Mouse (Mus musculus) heart, embryonic 15.5 days (tissue): ENCODE data around the gene Dpp7. TPM values are rescaled to one million over a fixed set of nuclear protein-coding genes. Genes with fewer than 3 reads are reported as not detected.

Experiments
- ATAC-seq: fragments of 200-750 bp; cut with Nextera tagmentation; replicated peaks from 2 replicates; pipeline ENCODE4 v1.8.0; 2017; ENCODE audit warnings: low read depth, moderate TSS enrichment; ENCODE audit not compliant: insufficient number of reproducible peaks, insufficient read depth, low FRiP score
- H3K27ac ChIP-seq: fragments of 300-500 bp; sonication (generic); 2 replicates; pipeline ENCODE4 v1.5.1; 2015; ENCODE audit warnings: mild to moderate bottlenecking, inconsistent platforms
- H3K27me3 ChIP-seq: fragments of 300-500 bp; sonication (generic); 2 replicates; pipeline ENCODE4 v1.6.1; 2015; ENCODE audit warnings: inconsistent platforms
- H3K36me3 ChIP-seq: fragments of 300-500 bp; sonication (generic); 2 replicates; pipeline ENCODE4 v1.6.1; 2015; ENCODE audit warnings: mild to moderate bottlenecking, inconsistent platforms
- H3K4me1 ChIP-seq: fragments of 300-500 bp; sonication (generic); replicated peaks from 2 replicates; pipeline ENCODE4 v1.6.1; 2015; ENCODE audit warnings: inconsistent platforms
- H3K4me2 ChIP-seq: fragments of 300-500 bp; sonication (generic); 2 replicates; pipeline ENCODE4 v1.6.1; 2015; ENCODE audit warnings: inconsistent platforms, mild to moderate bottlenecking, moderate library complexity
- H3K4me3 ChIP-seq: fragments of 300-500 bp; sonication (generic); 2 replicates; pipeline ENCODE4 v1.5.1; 2015; ENCODE audit warnings: mild to moderate bottlenecking, inconsistent platforms
- H3K9ac ChIP-seq: fragments of 300-500 bp; sonication (generic); 2 replicates; pipeline ENCODE4 v1.6.1; 2015; ENCODE audit warnings: mild to moderate bottlenecking, inconsistent platforms
- H3K9me3 ChIP-seq: fragments of 300-500 bp; sonication (generic); replicated peaks from 2 replicates; pipeline ENCODE4 v1.6.1; 2016; ENCODE audit warnings: inconsistent platforms
- WGBS: fragments of 180-500 bp; shearing (Covaris S2); methylation state at CpG from one replicate; pipeline ENCODE4 v1.1.7; 2015; ENCODE audit warnings: mixed read lengths; 5-methylcytosine and 5-hydroxymethylcytosine counted together
- polyA plus RNA-seq: library from polyadenylated mRNA; unstranded; fragments of >200 nt; fragmentation: Nextera tagmentation; extraction: Ambion mirVana; gene quantifications from 2 replicates; pipeline ENCODE4 v1.2.1, GENCODE M21; 2015

The Dpp7 gene
- polyA plus RNA-seq, 1 experiment from 2014 or later: 9.5 TPM

- 0 out of 2 replicates have a peak, but pooled peaks have one; percentile 16 for ATAC-seq
- Histone ChIP-seq H3K36me3 (no peaks in the 10 kb centered on the region), H3K9ac (peak within 1 kb of the TSS; percentile 11; the same call in 1 of the 2 replicates), H3K27me3 (peaks cover 80% of the 10 kb centered on the region), H3K27ac (no peak within 1 kb of the TSS), H3K4me1 (peaks cover 24% of the 10 kb centered on the region), H3K4me2 (peak within 1 kb of the TSS; percentile 69), H3K9me3 (no peaks in the 10 kb centered on the region), H3K4me3 (peak within 1 kb of the TSS; percentile 37)
- 2% methylated on average over 57 of the region's 57 CpGs for WGBS
Measured at GRCm38 (mm10) chr2:25395721-25396596, 39.8 kb upstream of the Dpp7 start, which contains the start of gene Entpd2. TSS of gene Entpd2 (plus strand) at chr2:25395874.

GRCm38 (mm10) chr2:25394281-25395221, 38.4 kb upstream of the Dpp7 start:
- Histone ChIP-seq H3K36me3 (no peaks in the 10 kb centered on the region), H3K9me3 (no peaks in the 10 kb centered on the region), H3K4me2 (no peak overlapping the region), H3K27ac (no peak overlapping the region), H3K27me3 (peaks cover 65% of the 10 kb centered on the region), H3K9ac (no peak overlapping the region), H3K4me3 (no peak overlapping the region), H3K4me1 (peaks cover 20% of the 10 kb centered on the region)
- 28% methylated on average over 3 of the region's 3 CpGs for WGBS
- ATAC-seq: no peak; the same call in 1 of the 2 replicates

- H3K4me3 ChIP-seq: no peak overlapping the region
- H3K27ac ChIP-seq: no peak overlapping the region
- no peaks in the 10 kb centered on the region for H3K9me3 ChIP-seq
- H3K4me2 ChIP-seq: no peak overlapping the region
- 58% methylated on average over 5 of the region's 5 CpGs for WGBS
- no peak for ATAC-seq
- H3K9ac ChIP-seq: no peak overlapping the region
- peaks cover 17% of the 10 kb centered on the region for H3K4me1 ChIP-seq
- H3K27me3 ChIP-seq: peaks cover 37% of the 10 kb centered on the region
- no peaks in the 10 kb centered on the region for H3K36me3 ChIP-seq
Measured at GRCm38 (mm10) chr2:25391266-25391665, 35.1 kb upstream of the Dpp7 start.

GRCm38 (mm10) chr2:25384492-25384891, 28.3 kb upstream of the Dpp7 start:
- 52% methylated on average over 5 of the region's 5 CpGs for WGBS
- Histone ChIP-seq H3K27me3 (peaks cover 10% of the 10 kb centered on the region; the same call in 1 of the 2 replicates), H3K36me3 (no peaks in the 10 kb centered on the region), H3K4me2 (no peak overlapping the region), H3K4me3 (no peak overlapping the region), H3K4me1 (no peaks in the 10 kb centered on the region), H3K27ac (no peak overlapping the region), H3K9ac (no peak overlapping the region), H3K9me3 (no peaks in the 10 kb centered on the region)
- ATAC-seq: no peak

GRCm38 (mm10) chr2:25376589-25376988, 20.4 kb upstream of the Dpp7 start:
- Histone ChIP-seq H3K36me3 (peaks cover 12% of the 10 kb centered on the region), H3K4me2 (no peak overlapping the region), H3K27ac (no peak overlapping the region), H3K4me1 (peaks cover 20% of the 10 kb centered on the region), H3K27me3 (0 out of 2 replicates have a peak, but pooled peaks cover 4% of the 10 kb centered on the region), H3K4me3 (no peak overlapping the region), H3K9ac (no peak overlapping the region), H3K9me3 (no peaks in the 10 kb centered on the region)
- 57% methylated on average over 4 of the region's 4 CpGs for WGBS
- no peak for ATAC-seq

GRCm38 (mm10) chr2:25373431-25373830, 17.3 kb upstream of the Dpp7 start:
- Histone ChIP-seq H3K4me2 (peak overlapping the region; percentile 99), H3K4me1 (peaks cover 24% of the 10 kb centered on the region), H3K36me3 (peaks cover 12% of the 10 kb centered on the region), H3K9me3 (no peaks in the 10 kb centered on the region), H3K9ac (peak overlapping the region; percentile 65), H3K27me3 (peaks cover 9% of the 10 kb centered on the region), H3K4me3 (peak overlapping the region; percentile 84), H3K27ac (no peak overlapping the region)
- ATAC-seq: no peak
- WGBS: 61% methylated on average over 2 of the region's 2 CpGs

- H3K27me3 ChIP-seq: peaks cover 10% of the 10 kb centered on the region
- WGBS: 2% methylated on average over 42 of the region's 42 CpGs
- peaks cover 24% of the 10 kb centered on the region for H3K4me1 ChIP-seq
- peak overlapping the region; percentile 84 for H3K4me3 ChIP-seq
- no peak for ATAC-seq
- H3K27ac ChIP-seq: no peak overlapping the region
- no peaks in the 10 kb centered on the region for H3K9me3 ChIP-seq
- peaks cover 12% of the 10 kb centered on the region for H3K36me3 ChIP-seq
- H3K9ac ChIP-seq: peak overlapping the region; percentile 65
- H3K4me2 ChIP-seq: peak overlapping the region; percentile 99
Measured at GRCm38 (mm10) chr2:25372644-25373391, 16.7 kb upstream of the Dpp7 start.

GRCm38 (mm10) chr2:25371764-25372643, 15.8 kb upstream of the Dpp7 start, which contains the start of gene Sapcd2:
TSS of gene Sapcd2 (plus strand) at chr2:25372321.
- Histone ChIP-seq H3K4me2 (peak within 1 kb of the TSS; percentile 99), H3K9ac (peak within 1 kb of the TSS; percentile 74), H3K36me3 (peaks cover 12% of the 10 kb centered on the region), H3K4me1 (peaks cover 24% of the 10 kb centered on the region), H3K27ac (peak within 1 kb of the TSS; percentile 82), H3K9me3 (no peaks in the 10 kb centered on the region), H3K4me3 (peak within 1 kb of the TSS; percentile 84), H3K27me3 (peaks cover 14% of the 10 kb centered on the region)
- WGBS: 1% methylated on average over 65 of the region's 65 CpGs
- ATAC-seq: peak; percentile 81

GRCm38 (mm10) chr2:25369996-25370395, 13.8 kb upstream of the Dpp7 start:
- Histone ChIP-seq H3K4me3 (no peak overlapping the region), H3K4me1 (peaks cover 29% of the 10 kb centered on the region), H3K9me3 (no peaks in the 10 kb centered on the region), H3K27ac (no peak overlapping the region), H3K9ac (no peak overlapping the region), H3K27me3 (peaks cover 24% of the 10 kb centered on the region), H3K4me2 (no peak overlapping the region), H3K36me3 (no peaks in the 10 kb centered on the region; the same call in 1 of the 2 replicates)
- WGBS: 79% methylated on average over 3 of the region's 3 CpGs
- ATAC-seq: no peak
